Mouse (Mus musculus): Measurements from ENCODE around the gene Mfsd12. TPM values are rescaled to one million over a fixed set of nuclear protein-coding genes. Genes with fewer than 3 reads are reported as not detected.

Gene Mfsd12
- 13.7 and 13.9 TPM in 2 replicates for polyA plus RNA-seq (2015; fragmentation: Nextera tagmentation; extraction: Ambion mirVana)

DNA sequence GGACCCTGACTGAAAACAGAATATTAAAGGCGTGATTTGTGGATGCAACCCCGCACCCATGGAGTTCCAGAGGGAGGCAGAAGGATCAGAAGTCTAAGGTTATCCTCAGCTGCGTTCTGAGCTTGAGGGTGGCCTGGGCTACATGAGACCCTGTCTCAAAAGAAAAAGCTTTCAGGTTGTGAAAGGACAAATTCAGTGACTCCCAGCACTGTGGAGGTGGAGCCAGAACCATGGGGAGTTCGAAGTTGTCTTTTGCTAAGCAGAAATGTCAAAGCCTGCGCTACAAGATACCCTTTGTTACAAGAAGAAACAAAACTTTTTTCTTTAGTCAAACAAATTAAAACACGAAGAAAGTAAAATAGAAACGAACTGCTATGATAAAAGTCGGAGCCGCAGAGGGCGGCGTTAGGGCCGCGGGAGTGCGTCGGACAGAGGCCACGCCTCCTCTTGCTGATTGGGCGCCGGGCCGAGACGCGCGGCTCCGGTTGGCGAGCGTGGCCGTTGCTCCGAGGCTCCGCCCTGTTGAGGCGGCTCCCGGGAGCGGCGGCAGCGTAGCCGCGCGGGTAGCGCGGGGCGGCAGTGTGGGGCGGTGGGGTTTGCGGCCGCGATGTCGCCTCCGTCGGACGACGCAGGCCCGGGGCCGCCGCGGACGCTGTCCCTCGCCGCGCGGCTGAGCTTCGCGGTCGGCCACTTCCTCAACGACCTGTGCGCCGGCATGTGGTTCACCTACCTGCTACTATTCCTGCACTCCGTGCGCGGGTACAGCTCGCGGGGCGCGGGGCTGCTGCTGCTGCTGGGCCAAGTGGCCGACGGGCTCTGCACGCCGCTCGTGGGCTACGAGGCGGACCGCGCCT, at the start of gene Mfsd12:
TSS of gene Mfsd12 (plus strand) at position 501 of the 854 bp plus-strand sequence.
- Histone ChIP-seq H3K9ac (ENCODE audit: low read length) (peak within 1 kb of the TSS; percentile 89), H3K27ac (ENCODE audit: low read length) (peak within 1 kb of the TSS; percentile 48), H3K4me3 (ENCODE audit: low read length) (peak within 1 kb of the TSS; percentile 84), H3K36me3 (ENCODE audit: control insufficient read depth, insufficient read depth, low read length) (no peaks in the 10 kb centered on the region), H3K4me1 (replicated peaks; ENCODE audit: control insufficient read depth, insufficient read depth, low read length) (peaks cover 26% of the 10 kb centered on the region), H3K9me3 (ENCODE audit: control insufficient read depth, low read length) (no peaks in the 10 kb centered on the region), H3K4me2 (ENCODE audit: low read depth, low read length) (peak within 1 kb of the TSS; percentile 99), H3K27me3 (ENCODE audit: control insufficient read depth, insufficient read depth, low read depth, low read length) (no peaks in the 10 kb centered on the region)
- WGBS, result 2% methylated on average over 77 of the region's 79 CpGs
- peak; percentile 92 for ATAC-seq (ENCODE audit: low read depth)

DNA sequence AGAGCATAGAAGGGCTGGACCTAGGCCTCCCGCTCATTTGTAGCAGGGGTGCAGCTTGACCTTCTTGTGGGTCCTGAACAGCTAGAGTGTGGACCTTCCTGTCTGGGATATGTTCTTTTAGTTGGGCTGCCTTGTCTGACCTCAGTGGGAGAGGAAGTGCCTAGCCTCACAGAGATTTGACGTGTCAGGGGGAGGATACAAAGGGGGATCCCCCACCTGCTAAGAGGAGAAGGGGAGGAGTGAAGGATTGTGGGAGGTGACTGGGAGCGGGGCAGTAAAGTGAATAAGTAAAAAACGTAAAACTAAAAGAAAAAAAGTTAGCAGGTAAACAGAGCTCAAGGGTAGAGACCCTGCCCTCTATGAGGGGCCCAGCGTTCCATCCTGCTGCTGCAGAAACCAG, 47.7 kb upstream of the Mfsd12 start:
- Histone ChIP-seq H3K27ac (ENCODE audit: low read length) (no peak overlapping the region), H3K4me3 (ENCODE audit: low read length) (no peak overlapping the region), H3K9ac (ENCODE audit: low read length) (no peak overlapping the region), H3K36me3 (ENCODE audit: control insufficient read depth, insufficient read depth, low read length) (peaks cover 66% of the 10 kb centered on the region), H3K4me1 (replicated peaks; ENCODE audit: control insufficient read depth, insufficient read depth, low read length) (no peaks in the 10 kb centered on the region), H3K9me3 (ENCODE audit: control insufficient read depth, low read length) (no peaks in the 10 kb centered on the region), H3K27me3 (ENCODE audit: control insufficient read depth, insufficient read depth, low read depth, low read length) (no peaks in the 10 kb centered on the region), H3K4me2 (ENCODE audit: low read depth, low read length) (no peak overlapping the region)
- no peak for ATAC-seq (ENCODE audit: low read depth)
- WGBS, result 81% methylated on average over 5 of the region's 5 CpGs

DNA sequence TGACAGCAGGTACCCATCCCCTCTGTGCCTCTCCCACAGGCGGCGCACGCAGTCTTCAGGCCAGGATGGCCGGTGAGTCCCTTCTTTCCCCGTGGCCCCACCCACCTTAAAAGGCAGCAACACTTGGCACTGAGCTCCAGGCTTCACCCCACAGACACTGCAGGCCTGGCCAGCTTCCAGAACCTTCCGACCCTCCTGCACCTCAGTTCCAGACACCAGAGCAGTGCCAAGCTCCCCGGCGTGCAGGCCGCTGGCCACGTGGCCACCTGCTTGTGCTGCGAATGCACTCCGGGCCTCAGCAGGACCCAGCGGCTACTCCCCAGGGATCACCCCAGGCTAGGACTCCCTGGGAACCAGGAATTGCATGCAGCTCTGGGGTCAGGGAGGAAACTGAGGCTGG, 43.7 kb upstream of the Mfsd12 start:
- Histone ChIP-seq H3K36me3 (ENCODE audit: control insufficient read depth, insufficient read depth, low read length) (peaks cover 57% of the 10 kb centered on the region), H3K9me3 (ENCODE audit: control insufficient read depth, low read length) (no peaks in the 10 kb centered on the region), H3K4me3 (ENCODE audit: low read length) (no peak overlapping the region), H3K27me3 (ENCODE audit: control insufficient read depth, insufficient read depth, low read depth, low read length) (no peaks in the 10 kb centered on the region), H3K9ac (ENCODE audit: low read length) (no peak overlapping the region), H3K27ac (ENCODE audit: low read length) (no peak overlapping the region), H3K4me2 (ENCODE audit: low read depth, low read length) (no peak overlapping the region), H3K4me1 (replicated peaks; ENCODE audit: control insufficient read depth, insufficient read depth, low read length) (peaks cover 22% of the 10 kb centered on the region)
- 86% methylated on average over 13 of the region's 13 CpGs for WGBS
- ATAC-seq (ENCODE audit: low read depth), result no peak

DNA sequence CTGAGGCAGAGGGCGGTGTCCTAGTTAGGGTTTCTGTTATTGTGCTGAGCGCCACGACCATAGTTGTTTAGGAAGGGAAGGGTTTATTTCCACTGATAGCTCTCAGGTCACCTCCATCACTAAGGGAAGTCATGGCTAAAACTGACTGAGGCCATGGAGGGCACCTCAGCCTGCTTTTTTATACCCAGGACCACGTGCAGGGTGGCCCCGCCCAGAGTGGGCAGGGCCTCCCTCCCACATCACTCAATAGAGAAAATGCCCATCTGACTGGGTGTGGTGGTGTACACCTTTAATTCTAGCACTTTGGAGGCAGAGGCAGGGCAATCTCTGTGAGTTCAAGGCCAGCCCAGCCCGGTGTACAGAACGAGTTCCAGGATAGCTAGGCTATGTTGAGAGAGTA, 43.1 kb upstream of the Mfsd12 start:
- WGBS, result 82% methylated on average over 7 of the region's 7 CpGs
- H3K4me2 ChIP-seq (ENCODE audit: low read depth, low read length), result no peak overlapping the region

DNA sequence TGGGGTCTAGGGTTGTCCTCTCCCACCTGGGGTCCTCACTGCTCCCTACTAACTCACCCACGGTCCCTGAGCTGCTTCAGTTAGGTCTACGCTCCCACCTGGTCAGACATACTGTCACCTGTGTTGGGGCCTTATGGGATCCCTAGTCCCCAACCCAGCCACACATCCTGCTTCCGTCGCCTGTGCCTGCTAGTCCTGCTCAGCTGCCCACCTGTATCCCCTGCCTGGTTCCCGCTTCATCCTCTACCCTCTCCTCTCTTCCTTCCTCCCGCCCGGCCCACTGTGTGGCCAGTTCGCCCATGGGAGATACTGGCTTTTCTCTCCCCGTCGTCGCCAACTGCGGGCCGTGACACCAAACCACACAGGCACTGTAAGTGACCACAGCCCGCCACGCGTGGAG, 41.7 kb upstream of the Mfsd12 start:
- Histone ChIP-seq H3K9me3 (ENCODE audit: control insufficient read depth, low read length) (no peaks in the 10 kb centered on the region), H3K36me3 (ENCODE audit: control insufficient read depth, insufficient read depth, low read length) (peaks cover 46% of the 10 kb centered on the region), H3K27ac (ENCODE audit: low read length) (no peak overlapping the region), H3K27me3 (ENCODE audit: control insufficient read depth, insufficient read depth, low read depth, low read length) (no peaks in the 10 kb centered on the region), H3K4me1 (replicated peaks; ENCODE audit: control insufficient read depth, insufficient read depth, low read length) (peaks cover 36% of the 10 kb centered on the region), H3K4me2 (ENCODE audit: low read depth, low read length) (no peak overlapping the region), H3K4me3 (ENCODE audit: low read length) (no peak overlapping the region), H3K9ac (ENCODE audit: low read length) (no peak overlapping the region)
- no peak for ATAC-seq (ENCODE audit: low read depth)
- WGBS, result 89% methylated on average over 16 of the region's 16 CpGs

More for the DNA sequence above, 43.1 kb upstream of the Mfsd12 start:
- no peak for ATAC-seq (ENCODE audit: low read depth)
- Histone ChIP-seq H3K27ac (ENCODE audit: low read length) (no peak overlapping the region), H3K9ac (ENCODE audit: low read length) (no peak overlapping the region), H3K9me3 (ENCODE audit: control insufficient read depth, low read length) (no peaks in the 10 kb centered on the region), H3K4me1 (replicated peaks; ENCODE audit: control insufficient read depth, insufficient read depth, low read length) (peaks cover 29% of the 10 kb centered on the region), H3K36me3 (ENCODE audit: control insufficient read depth, insufficient read depth, low read length) (peaks cover 50% of the 10 kb centered on the region), H3K4me3 (ENCODE audit: low read length) (no peak overlapping the region), H3K27me3 (ENCODE audit: control insufficient read depth, insufficient read depth, low read depth, low read length) (no peaks in the 10 kb centered on the region)

DNA sequence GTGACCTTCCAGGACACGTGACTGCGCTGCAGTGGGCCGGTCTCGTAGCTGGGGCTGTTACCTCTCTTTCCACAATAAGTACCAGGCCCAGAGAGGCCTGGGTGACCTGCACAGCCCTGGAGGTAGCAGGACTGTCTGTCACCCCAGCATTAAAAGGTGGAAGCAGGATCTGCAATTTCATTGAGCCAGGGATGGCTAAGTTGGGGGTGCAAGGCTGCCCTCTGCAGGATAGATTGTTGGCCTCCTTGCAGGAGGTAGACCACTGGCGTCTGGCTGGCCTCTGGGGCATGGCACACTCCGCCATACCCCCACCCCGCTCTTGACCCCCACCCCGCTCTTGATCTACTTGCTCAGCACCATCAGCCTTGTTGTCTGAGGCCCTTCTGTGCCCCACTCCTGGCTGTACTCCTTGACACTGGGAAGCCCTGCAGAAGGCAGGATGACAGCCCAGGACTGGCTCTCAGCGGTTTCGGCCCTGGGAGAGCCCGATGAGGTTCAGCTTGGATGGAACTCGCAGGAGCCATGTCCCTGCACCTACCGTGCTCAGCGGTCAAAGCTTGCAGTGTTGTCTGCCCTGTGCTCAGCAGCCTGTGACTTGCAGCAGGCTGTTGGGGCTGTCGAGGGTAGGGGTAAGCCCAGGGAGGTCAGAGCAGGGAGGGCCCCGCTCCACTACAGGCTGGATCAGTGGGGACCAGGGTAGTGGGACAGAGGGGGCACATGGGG, 40.8 kb upstream of the Mfsd12 start:
- 0 out of 2 replicates have a peak overlapping the region, but pooled peaks have one; percentile 25 for H3K27ac ChIP-seq (ENCODE audit: low read length)
- peak overlapping the region; percentile 39; the same call in 1 of the 2 replicates for H3K4me3 ChIP-seq (ENCODE audit: low read length)
- peaks cover 36% of the 10 kb centered on the region for H3K4me1 ChIP-seq (replicated peaks; ENCODE audit: control insufficient read depth, insufficient read depth, low read length)
- no peaks in the 10 kb centered on the region for H3K9me3 ChIP-seq (ENCODE audit: control insufficient read depth, low read length)
- no peaks in the 10 kb centered on the region for H3K27me3 ChIP-seq (ENCODE audit: control insufficient read depth, insufficient read depth, low read depth, low read length)
- H3K9ac ChIP-seq (ENCODE audit: low read length), result peak overlapping the region; percentile 64
- WGBS, result 51% methylated on average over 16 of the region's 16 CpGs
- H3K36me3 ChIP-seq (ENCODE audit: control insufficient read depth, insufficient read depth, low read length), result peaks cover 39% of the 10 kb centered on the region
- ATAC-seq (ENCODE audit: low read depth), result no peak
- H3K4me2 ChIP-seq (ENCODE audit: low read depth, low read length), result peak overlapping the region; percentile 63

DNA sequence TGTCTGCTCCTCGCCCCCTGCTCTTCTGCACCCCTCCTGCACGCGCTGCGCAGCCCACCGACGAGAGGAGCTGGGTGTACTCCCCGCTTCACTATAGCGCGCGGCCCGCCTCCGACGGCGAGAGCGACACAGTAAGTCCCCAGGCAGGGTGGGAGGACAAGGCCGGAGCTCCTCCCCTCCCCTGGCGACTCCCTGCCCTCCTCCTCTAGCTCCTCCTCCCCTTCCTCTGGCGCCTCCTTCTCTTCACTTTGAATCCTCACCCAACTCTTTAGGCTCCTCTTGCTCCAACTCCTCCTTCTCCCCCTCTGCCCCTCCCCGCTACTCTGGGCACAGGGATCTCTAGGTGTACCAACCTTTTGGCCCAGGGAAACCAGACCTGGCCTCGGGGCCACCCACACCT, 40.0 kb upstream of the Mfsd12 start:
- Histone ChIP-seq H3K4me2 (ENCODE audit: low read depth, low read length) (peak overlapping the region; percentile 63), H3K4me3 (ENCODE audit: low read length) (peak overlapping the region; percentile 39), H3K9ac (ENCODE audit: low read length) (peak overlapping the region; percentile 64), H3K4me1 (replicated peaks; ENCODE audit: control insufficient read depth, insufficient read depth, low read length) (peaks cover 43% of the 10 kb centered on the region), H3K9me3 (ENCODE audit: control insufficient read depth, low read length) (no peaks in the 10 kb centered on the region), H3K27ac (ENCODE audit: low read length) (peak overlapping the region; percentile 47), H3K27me3 (ENCODE audit: control insufficient read depth, insufficient read depth, low read depth, low read length) (no peaks in the 10 kb centered on the region), H3K36me3 (ENCODE audit: control insufficient read depth, insufficient read depth, low read length) (peaks cover 35% of the 10 kb centered on the region)
- WGBS, result 11% methylated on average over 16 of the region's 20 CpGs
- peak; percentile 10 for ATAC-seq (ENCODE audit: low read depth)

DNA sequence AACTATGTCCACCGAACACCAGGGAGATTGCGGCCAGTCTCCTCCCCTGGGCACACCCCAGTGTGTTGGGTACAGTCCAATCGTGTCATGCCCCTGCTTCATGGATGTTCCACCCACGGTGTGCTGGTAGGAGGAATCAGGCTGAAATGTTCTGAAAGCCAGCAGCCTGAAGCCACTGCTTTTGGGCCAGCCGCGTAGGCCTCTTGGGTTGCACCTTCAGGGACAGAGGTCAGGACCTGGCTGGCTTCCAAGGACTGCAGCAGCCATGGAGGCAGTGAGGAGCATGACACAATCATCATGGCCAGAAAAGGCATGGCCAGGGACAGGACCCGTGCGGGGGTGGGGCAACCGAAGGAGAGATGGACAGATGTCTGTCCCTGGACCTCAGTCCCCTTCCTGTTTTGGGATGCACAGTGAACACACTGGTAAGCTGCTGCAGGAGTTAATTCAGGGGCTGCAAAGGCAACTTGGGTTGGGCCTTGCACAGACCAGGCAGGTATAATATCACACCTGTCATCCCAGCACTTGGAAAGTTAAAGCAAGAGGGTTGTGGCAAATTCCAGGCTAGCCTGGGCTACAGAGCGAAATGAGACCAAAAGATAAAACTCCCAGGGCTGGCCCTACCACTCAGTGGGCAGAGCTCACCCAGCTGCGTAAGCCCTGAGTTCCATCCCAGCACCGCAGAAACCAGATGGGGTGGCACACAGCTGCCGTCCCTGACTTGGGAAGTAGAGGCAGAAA, 38.5 kb upstream of the Mfsd12 start:
- ATAC-seq (ENCODE audit: low read depth), result no peak
- H3K4me2 ChIP-seq (ENCODE audit: low read depth, low read length), result peak overlapping the region; percentile 71
- H3K4me1 ChIP-seq (replicated peaks; ENCODE audit: control insufficient read depth, insufficient read depth, low read length), result peaks cover 46% of the 10 kb centered on the region
- peak overlapping the region; percentile 92 for H3K27ac ChIP-seq (ENCODE audit: low read length)
- 82% methylated on average over 13 of the region's 13 CpGs for WGBS
- H3K9ac ChIP-seq (ENCODE audit: low read length), result peak overlapping the region; percentile 94
- H3K36me3 ChIP-seq (ENCODE audit: control insufficient read depth, insufficient read depth, low read length), result peaks cover 37% of the 10 kb centered on the region
- no peaks in the 10 kb centered on the region for H3K9me3 ChIP-seq (ENCODE audit: control insufficient read depth, low read length)
- H3K4me3 ChIP-seq (ENCODE audit: low read length), result no peak overlapping the region
- H3K27me3 ChIP-seq (ENCODE audit: control insufficient read depth, insufficient read depth, low read depth, low read length), result no peaks in the 10 kb centered on the region

DNA sequence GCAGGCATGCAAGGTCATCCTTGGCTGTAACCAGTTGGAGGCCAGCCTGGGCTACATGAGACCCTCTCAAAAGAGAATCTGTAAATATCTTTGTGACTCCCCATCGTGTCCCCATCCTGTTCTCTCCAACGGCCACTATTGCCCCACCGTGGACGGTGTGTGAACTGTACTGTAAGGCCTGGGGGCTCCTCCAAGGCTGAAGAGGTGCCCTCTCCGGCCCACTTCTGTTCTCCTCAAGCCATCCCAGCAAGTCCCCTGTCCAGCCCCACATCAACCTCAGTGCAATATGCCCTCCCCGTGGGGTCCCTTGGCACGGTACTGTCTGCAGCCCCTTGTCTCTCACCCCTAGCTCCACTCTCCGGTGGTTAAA, 38.0 kb upstream of the Mfsd12 start:
- 25% methylated on average over 8 of the region's 8 CpGs for WGBS
- H3K36me3 ChIP-seq (ENCODE audit: control insufficient read depth, insufficient read depth, low read length), result peaks cover 37% of the 10 kb centered on the region
- H3K9ac ChIP-seq (ENCODE audit: low read length), result peak overlapping the region; percentile 94

More for the DNA sequence above, 38.0 kb upstream of the Mfsd12 start:
- Histone ChIP-seq H3K9me3 (ENCODE audit: control insufficient read depth, low read length) (no peaks in the 10 kb centered on the region), H3K4me3 (ENCODE audit: low read length) (peak overlapping the region; percentile 94), H3K4me1 (replicated peaks; ENCODE audit: control insufficient read depth, insufficient read depth, low read length) (peaks cover 46% of the 10 kb centered on the region), H3K4me2 (ENCODE audit: low read depth, low read length) (peak overlapping the region; percentile 71), H3K27ac (ENCODE audit: low read length) (peak overlapping the region; percentile 92), H3K27me3 (ENCODE audit: control insufficient read depth, insufficient read depth, low read depth, low read length) (no peaks in the 10 kb centered on the region)
- no peak for ATAC-seq (ENCODE audit: low read depth)
